ENCODE assay signal across 13 mouse cellular contexts in the genomic region with DNA sequence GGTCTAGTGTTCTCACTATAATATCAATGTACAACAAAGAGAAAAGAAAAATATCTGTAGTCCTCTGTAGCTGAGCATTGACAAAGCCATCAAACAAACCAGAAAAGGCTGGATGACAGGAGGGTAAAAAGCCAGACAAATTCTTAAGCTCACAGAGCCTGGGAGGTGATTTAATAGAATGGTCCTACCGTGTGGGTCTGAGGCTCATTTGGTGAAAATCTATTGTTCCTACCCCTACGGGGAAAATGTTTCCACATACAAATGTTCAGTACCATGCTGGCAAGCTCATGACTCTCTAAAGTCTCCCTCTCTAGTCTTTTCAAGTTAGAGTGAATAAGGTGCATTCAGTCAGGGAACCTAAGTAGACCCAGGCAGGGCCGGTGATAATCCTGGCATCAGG.
"Had no signal": no experiment of that assay in that cellular context is flagged by ENCODE, and none has a peak within 500 bp of the region (broad histone marks: within the 10 kb centered on the region; RNA-seq: fewer than 3 reads in every experiment).

No protein-coding gene starts in this region.

- DNase-seq: lung, adult 18-20 months; lung, embryonic 14.5 days; lung, postnatal 10 days; lung, postnatal 4 days; right cerebral cortex, postnatal 14 days; thymus, adult 2 months; thymus, postnatal 25 days; thymus, postnatal 4 days had no signal

- H3K27ac ChIP-seq: liver, embryonic 14.5 days; midbrain, embryonic 12.5 days; neural tube, embryonic 12.5 days; stomach, embryonic 15.5 days; stomach, postnatal 0 days had no signal

- H3K4me1 ChIP-seq: midbrain, embryonic 12.5 days; neural tube, embryonic 12.5 days; stomach, embryonic 15.5 days had no signal

- H3K9me3 ChIP-seq: midbrain, embryonic 12.5 days; neural tube, embryonic 12.5 days; stomach, embryonic 15.5 days had no signal

- H3K9ac ChIP-seq: liver, embryonic 14.5 days; lung, embryonic 14.5 days; midbrain, embryonic 12.5 days; neural tube, embryonic 12.5 days; stomach, embryonic 15.5 days had no signal

- H3K4me3 ChIP-seq: midbrain, embryonic 12.5 days; neural tube, embryonic 12.5 days; stomach, embryonic 15.5 days had no signal

- H3K4me2 ChIP-seq: lung, embryonic 14.5 days; midbrain, embryonic 12.5 days; neural tube, embryonic 12.5 days; stomach, embryonic 15.5 days had no signal

- H3K27me3 ChIP-seq: midbrain, embryonic 12.5 days; neural tube, embryonic 12.5 days; stomach, embryonic 15.5 days had no signal

- H3K36me3 ChIP-seq: midbrain, embryonic 12.5 days; neural tube, embryonic 12.5 days; stomach, embryonic 15.5 days had no signal
